Mouse (Mus musculus) hindbrain, embryonic 12.5 days (tissue): Measurements from ENCODE around the gene Cat. TPM values are rescaled to one million over a fixed set of nuclear protein-coding genes. Genes with fewer than 3 reads are reported as not detected.

Experiments used
- ATAC-seq: fragments of 200-750 bp; cut with Nextera tagmentation; 2 replicates; pipeline ENCODE4 v1.8.0; 2017; ENCODE audit warnings: moderate TSS enrichment; ENCODE audit not compliant: low FRiP score
- H3K27ac ChIP-seq: fragments of 300-500 bp; sonication (generic); 2 replicates; pipeline ENCODE4 v1.5.1; 2016; ENCODE audit warnings: mild to moderate bottlenecking
- H3K27me3 ChIP-seq: fragments of 300-500 bp; sonication (generic); 2 replicates; pipeline ENCODE4 v1.6.1; 2016; ENCODE audit warnings: mild to moderate bottlenecking
- H3K36me3 ChIP-seq: fragments of 300-500 bp; sonication (generic); 2 replicates; pipeline ENCODE4 v1.6.1; 2016; ENCODE audit warnings: mild to moderate bottlenecking
- H3K4me1 ChIP-seq: fragments of 300-500 bp; sonication (generic); 2 replicates; pipeline ENCODE4 v1.6.1; 2016
- H3K4me2 ChIP-seq: fragments of 300-500 bp; sonication (generic); replicated peaks from 2 replicates; pipeline ENCODE4 v1.6.1; 2016; ENCODE audit warnings: mild to moderate bottlenecking
- H3K4me3 ChIP-seq: fragments of 300-500 bp; sonication (generic); 2 replicates; pipeline ENCODE4 v1.5.1; 2016; ENCODE audit warnings: mild to moderate bottlenecking
- H3K9ac ChIP-seq: fragments of 300-500 bp; sonication (generic); 2 replicates; pipeline ENCODE4 v1.6.1; 2016; ENCODE audit warnings: mild to moderate bottlenecking, moderate library complexity
- H3K9me3 ChIP-seq: fragments of 300-500 bp; sonication (generic); replicated peaks from 2 replicates; pipeline ENCODE4 v1.6.1; 2016; ENCODE audit warnings: mild to moderate bottlenecking
- WGBS: fragments of 180-500 bp; shearing (Covaris S2); methylation state at CpG from one replicate; pipeline ENCODE4 v1.1.7; 2016; 5-methylcytosine and 5-hydroxymethylcytosine counted together
- polyA plus RNA-seq: library from polyadenylated mRNA; unstranded; fragments of >200 nt; fragmentation: Nextera tagmentation; extraction: Ambion mirVana; gene quantifications from 2 replicates; pipeline ENCODE4 v1.2.1, GENCODE M21; 2016

Gene Cat
- polyA plus RNA-seq, 1 experiment from 2014 or later: 91.6 TPM

DNA sequence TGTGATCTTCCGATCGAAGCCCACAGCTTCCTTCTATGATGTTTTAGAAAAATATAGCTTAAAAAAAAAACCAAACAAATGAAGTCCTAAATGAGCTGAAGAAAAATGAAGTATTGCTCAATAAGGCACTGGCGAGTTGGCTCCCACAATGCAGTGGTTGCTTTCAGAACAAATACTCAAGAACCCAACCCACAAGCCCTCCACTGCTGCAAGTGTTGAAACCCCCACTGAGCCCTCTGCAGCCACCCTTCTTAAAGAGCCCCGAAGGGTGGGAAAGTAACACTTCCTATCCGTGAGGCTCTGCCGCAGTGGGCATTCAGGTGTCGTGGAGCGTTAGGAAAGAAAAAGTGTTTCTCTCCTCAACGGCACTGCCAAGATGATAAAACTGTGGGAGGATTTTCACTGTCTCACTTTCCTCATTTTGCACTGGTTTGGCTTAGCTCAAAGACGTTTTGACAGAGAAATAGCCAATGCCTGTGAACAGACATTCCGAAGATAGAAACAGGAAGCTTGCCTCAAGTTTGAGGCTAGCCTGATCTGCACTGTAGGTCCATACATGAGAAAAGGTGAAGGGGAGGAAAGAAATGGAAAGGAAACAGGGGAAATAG, 59.4 kb downstream of the Cat start:
- Histone ChIP-seq H3K36me3 (no peaks in the 10 kb centered on the region), H3K4me1 (peaks cover 5% of the 10 kb centered on the region; the same call in 1 of the 2 replicates), H3K9me3 (no peaks in the 10 kb centered on the region), H3K27me3 (no peaks in the 10 kb centered on the region), H3K9ac (no peak overlapping the region), H3K27ac (no peak overlapping the region), H3K4me2 (no peak overlapping the region), H3K4me3 (no peak overlapping the region)
- 82% methylated on average over 11 of the region's 11 CpGs for WGBS
- no peak for ATAC-seq

DNA sequence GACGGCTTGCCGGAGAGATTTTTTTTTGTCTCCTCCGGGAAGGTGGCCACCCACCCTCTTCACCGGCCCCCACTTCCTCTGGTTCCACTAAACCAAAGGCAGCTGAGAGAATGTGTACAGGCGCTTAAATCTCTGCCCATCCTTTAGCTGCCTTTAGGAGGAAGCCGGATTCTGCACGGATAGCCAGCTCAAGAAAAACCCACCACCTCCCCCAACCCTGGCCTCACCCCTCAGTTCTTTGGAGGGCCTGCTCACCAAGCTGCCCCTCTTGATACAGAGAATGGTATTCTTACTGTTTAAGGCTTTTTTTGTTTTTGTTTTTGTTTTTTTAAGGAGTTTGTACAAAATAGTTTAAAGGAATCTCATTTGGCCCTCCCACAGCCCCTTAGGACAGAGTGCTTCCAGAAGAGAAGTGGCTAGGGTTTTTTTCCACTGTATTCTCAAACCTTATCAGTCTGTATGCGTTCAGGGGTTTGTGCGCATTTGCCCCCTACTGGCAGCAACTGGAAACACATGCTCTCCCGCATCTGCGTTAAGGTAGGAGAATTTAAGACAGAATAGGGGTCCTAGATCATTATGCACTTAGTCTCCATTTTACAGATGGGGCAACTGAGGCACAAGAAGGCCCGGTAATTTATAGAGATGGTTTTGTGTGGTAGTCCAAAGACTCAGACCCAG, 60.5 kb downstream of the Cat start:
- ATAC-seq: no peak
- H3K9ac ChIP-seq: no peak overlapping the region
- no peak overlapping the region for H3K27ac ChIP-seq
- no peak overlapping the region for H3K4me3 ChIP-seq
- WGBS: 32% methylated on average over 12 of the region's 12 CpGs
- no peaks in the 10 kb centered on the region for H3K36me3 ChIP-seq
- H3K4me1 ChIP-seq: peaks cover 5% of the 10 kb centered on the region; the same call in 1 of the 2 replicates
- no peaks in the 10 kb centered on the region for H3K9me3 ChIP-seq
- no peak overlapping the region for H3K4me2 ChIP-seq
- H3K27me3 ChIP-seq: no peaks in the 10 kb centered on the region

DNA sequence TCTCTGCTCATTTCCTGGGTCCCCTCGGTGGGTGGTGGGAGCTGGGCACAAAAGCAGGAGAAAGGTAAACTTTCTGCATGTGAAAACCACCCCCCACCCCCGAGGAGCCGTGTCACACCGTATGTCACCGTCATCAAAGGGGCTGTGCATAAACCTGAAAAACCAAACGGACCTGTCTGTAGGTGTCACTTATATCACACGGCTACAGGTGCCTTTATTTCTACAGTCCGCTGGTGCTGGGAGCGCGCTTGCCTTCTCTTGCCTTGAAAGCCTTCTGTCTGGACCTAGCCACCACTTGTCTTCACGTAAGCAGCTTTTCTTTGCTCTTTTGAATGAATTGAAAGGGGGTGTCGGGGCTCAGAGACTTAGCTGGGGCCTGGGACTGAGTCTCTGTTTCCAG, 61.1 kb downstream of the Cat start:
- Histone ChIP-seq H3K4me3 (no peak overlapping the region), H3K36me3 (no peaks in the 10 kb centered on the region), H3K9ac (no peak overlapping the region), H3K4me1 (peaks cover 5% of the 10 kb centered on the region; the same call in 1 of the 2 replicates), H3K27me3 (no peaks in the 10 kb centered on the region), H3K9me3 (no peaks in the 10 kb centered on the region), H3K27ac (no peak overlapping the region), H3K4me2 (no peak overlapping the region)
- no peak for ATAC-seq
- WGBS: 60% methylated on average over 12 of the region's 12 CpGs

DNA sequence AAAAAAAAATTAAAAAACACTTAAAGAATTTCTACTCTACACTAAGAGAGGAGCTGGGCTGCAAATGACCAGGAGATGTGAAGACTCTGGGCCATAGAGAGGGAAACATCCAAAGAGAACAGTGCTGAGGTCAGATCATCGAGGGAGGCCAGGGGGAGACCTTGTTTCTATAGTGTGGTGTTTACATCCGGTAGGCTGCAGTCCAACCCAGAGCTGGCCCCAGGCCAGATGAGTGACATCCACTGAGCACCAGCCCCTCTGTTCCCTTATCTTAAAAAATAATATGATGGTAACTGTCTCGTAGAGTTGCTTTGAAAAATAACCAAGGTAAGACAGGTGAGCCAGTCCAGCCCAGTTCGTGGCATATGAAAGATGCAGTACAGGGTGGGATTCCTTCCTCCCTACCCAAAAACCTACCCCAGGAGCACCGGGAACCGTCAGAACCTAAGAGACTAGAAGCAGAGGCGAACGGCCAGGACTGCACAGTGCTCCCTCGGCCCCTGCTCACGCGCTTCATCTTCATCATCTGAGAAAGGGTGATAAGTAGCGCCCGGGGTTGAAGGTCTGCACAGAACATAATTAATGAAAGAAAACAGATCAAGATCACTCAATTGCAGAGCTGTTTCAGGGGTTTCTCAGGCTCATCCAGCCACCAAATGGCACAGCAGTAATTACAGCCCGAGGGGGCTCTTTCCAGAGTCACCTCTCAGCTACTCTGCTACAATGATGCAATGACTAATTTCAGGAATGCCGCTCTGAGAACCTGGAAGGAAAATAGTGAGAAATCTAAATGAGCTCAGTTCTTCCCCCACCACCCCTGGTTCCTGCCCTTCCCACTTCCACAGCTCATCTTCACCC, 64.1 kb downstream of the Cat start:
- peaks cover 5% of the 10 kb centered on the region; the same call in 1 of the 2 replicates for H3K4me1 ChIP-seq
- 74% methylated on average over 15 of the region's 15 CpGs for WGBS
- no peaks in the 10 kb centered on the region for H3K36me3 ChIP-seq
- H3K4me2 ChIP-seq: no peak overlapping the region
- no peak overlapping the region for H3K27ac ChIP-seq
- no peaks in the 10 kb centered on the region for H3K9me3 ChIP-seq
- ATAC-seq: peak; percentile 50
- no peak overlapping the region for H3K9ac ChIP-seq
- no peak overlapping the region for H3K4me3 ChIP-seq
- H3K27me3 ChIP-seq: no peaks in the 10 kb centered on the region

DNA sequence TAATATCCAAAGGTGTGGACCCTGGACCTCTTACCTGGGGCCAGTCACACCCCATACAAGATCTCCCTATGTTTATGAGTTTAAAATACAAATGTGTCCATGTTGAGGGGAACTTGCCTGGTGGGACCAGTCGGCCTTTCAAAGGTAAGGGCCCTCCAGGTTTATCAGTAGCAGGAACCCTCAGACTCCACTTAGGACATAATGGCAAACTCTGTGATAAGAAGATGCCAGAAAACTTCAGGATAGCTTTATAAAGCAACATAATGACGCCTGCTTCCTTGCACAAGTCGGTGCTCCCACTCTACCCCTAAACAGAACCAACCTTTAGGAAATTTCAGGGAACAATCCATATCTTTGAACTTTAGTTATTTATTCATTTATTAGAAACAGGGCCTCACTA, 69.2 kb downstream of the Cat start:
- no peaks in the 10 kb centered on the region for H3K27me3 ChIP-seq
- no peak for ATAC-seq
- no peak overlapping the region for H3K4me3 ChIP-seq
- no peak overlapping the region for H3K27ac ChIP-seq
- no peaks in the 10 kb centered on the region for H3K4me1 ChIP-seq
- H3K9ac ChIP-seq: no peak overlapping the region
- H3K4me2 ChIP-seq: no peak overlapping the region
- H3K9me3 ChIP-seq: no peaks in the 10 kb centered on the region
- H3K36me3 ChIP-seq: no peaks in the 10 kb centered on the region
- 89% methylated on average over 3 of the region's 3 CpGs for WGBS

DNA sequence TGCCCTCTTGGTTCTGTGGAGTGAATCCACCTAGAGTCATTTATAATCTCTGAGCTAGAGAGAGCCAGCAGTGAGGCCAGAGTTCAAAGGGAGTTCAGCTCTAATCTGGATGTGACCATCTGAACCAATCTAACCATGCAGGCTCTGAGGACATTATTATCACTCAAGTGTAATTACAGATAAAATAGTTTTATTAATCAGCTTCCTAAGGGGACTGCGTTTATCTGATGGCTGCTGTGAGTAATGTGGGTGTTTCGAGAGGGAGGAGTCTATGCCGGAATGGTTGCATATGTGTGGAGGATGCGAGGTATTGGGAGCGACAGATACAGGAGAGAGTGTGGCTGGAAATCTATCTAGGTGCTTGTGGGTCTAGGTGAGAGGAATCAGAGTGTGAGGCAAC, 71.6 kb downstream of the Cat start:
- no peak overlapping the region for H3K4me2 ChIP-seq
- no peak overlapping the region for H3K27ac ChIP-seq
- no peak for ATAC-seq
- no peaks in the 10 kb centered on the region for H3K27me3 ChIP-seq
- H3K9ac ChIP-seq: no peak overlapping the region
- WGBS: 84% methylated on average over 5 of the region's 5 CpGs
- no peaks in the 10 kb centered on the region for H3K36me3 ChIP-seq
- H3K4me1 ChIP-seq: no peaks in the 10 kb centered on the region
- H3K4me3 ChIP-seq: no peak overlapping the region
- H3K9me3 ChIP-seq: no peaks in the 10 kb centered on the region

DNA sequence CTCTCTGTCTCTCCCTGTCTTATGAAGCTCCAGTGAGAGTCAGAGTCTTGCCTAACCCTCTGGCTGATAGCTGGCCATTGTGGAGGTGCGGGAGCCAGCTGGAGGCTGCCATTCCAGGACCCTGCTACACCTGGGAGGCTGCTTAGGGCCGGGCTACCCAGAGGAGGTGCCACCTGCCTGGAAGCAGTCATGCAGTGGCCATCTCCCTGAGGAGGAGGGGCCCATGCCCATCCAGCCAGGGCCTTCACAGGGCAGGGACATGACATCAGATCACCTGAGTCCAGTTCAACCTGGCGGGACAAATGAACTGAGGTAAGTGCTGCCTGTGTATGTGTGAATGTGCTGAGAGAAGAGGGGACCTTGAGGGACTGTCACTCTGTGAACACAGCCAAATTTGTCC, 73.1 kb downstream of the Cat start:
- no peak for ATAC-seq
- Histone ChIP-seq H3K4me3 (no peak overlapping the region), H3K4me1 (no peaks in the 10 kb centered on the region), H3K9me3 (no peaks in the 10 kb centered on the region), H3K27ac (no peak overlapping the region), H3K36me3 (no peaks in the 10 kb centered on the region), H3K4me2 (no peak overlapping the region), H3K9ac (no peak overlapping the region), H3K27me3 (no peaks in the 10 kb centered on the region)
- WGBS: 84% methylated on average over 3 of the region's 3 CpGs

DNA sequence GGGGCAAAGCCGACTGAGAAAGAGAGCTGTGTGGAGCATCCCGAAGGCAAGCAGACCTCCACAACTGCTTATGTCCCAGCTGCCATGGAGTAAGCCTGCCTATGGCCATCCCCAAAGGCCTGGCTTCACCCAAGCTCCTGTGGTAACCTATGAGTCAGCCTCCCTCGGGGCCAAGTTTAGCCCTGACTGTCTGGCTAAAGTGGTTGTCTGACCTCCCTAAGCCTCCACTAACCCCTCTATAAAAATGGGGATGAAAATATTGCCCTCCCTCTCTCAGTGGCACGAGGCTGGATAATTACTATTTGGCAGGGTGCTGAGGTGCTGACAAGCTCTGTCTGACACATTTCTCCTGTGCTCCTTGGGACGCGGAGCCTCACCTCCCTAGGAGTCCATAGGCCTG, 73.6 kb downstream of the Cat start, which contains the start of gene Elf5:
Gene Elf5 (plus strand): TSS at position 341 of the 400 bp plus-strand sequence.
- Histone ChIP-seq H3K9me3 (no peaks in the 10 kb centered on the region), H3K4me1 (no peaks in the 10 kb centered on the region), H3K27ac (no peak within 1 kb of the TSS), H3K4me3 (no peak within 1 kb of the TSS), H3K9ac (no peak within 1 kb of the TSS), H3K4me2 (no peak within 1 kb of the TSS), H3K27me3 (no peaks in the 10 kb centered on the region), H3K36me3 (no peaks in the 10 kb centered on the region)
- ATAC-seq: no peak
- WGBS: 82% methylated on average over 6 of the region's 6 CpGs

DNA sequence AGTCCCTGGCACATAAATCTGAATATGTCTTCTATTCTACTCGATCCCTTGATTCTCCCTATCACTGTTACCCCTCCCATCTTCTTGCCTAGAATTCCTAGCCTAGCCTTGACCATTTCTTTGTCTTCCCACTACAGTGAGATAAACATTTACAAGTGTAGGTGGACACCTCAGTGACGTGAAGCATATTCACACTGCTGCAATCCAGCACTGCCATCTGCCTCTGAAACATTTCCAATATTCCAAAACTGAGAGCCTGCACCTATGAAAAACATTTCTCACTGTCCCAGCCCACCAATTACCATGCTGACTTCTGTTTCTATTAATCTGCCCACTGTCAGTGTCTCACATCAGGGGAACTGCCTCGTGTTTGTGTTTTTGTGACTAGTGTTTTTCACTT, 78.7 kb downstream of the Cat start:
- no peaks in the 10 kb centered on the region for H3K27me3 ChIP-seq
- 81% methylated on average over 3 of the region's 3 CpGs for WGBS
- H3K4me1 ChIP-seq: no peaks in the 10 kb centered on the region
- H3K4me2 ChIP-seq: no peak overlapping the region
- H3K9me3 ChIP-seq: no peaks in the 10 kb centered on the region
- no peak overlapping the region for H3K27ac ChIP-seq
- no peak overlapping the region for H3K9ac ChIP-seq
- H3K36me3 ChIP-seq: no peaks in the 10 kb centered on the region
- H3K4me3 ChIP-seq: no peak overlapping the region
- ATAC-seq: no peak

Other genes starting within 250 kb of the Cat start
- gene Ehf, start 181.9 kb downstream of the Cat start, polyA plus RNA-seq: 0.23 TPM in 1 of 2 replicates, not detected in the other
- not detected in 2 replicates for gene Elf5, start 73.5 kb downstream of the Cat start, polyA plus RNA-seq
- gene Abtb2, start 81.2 kb upstream of the Cat start, polyA plus RNA-seq: 26.2 and 27.3 TPM in 2 replicates